Comparison of ENCODE assay signal across 8 mouse cellular contexts in genomic region chr13:112755507-112756010, GRCm38 (mm10). TPM values are rescaled to one million over a fixed set of nuclear protein-coding genes. Genes with fewer than 3 reads are reported as not detected.
DNase-seq lines count a peak whose midpoint lies in the region; ATAC-seq lines count a peak whose summit lies in the region.

No protein-coding gene starts in this region.

- H3K36me3 ChIP-seq in heart, embryonic 15.5 days: no peaks in the 10 kb centered on the region

- peak; percentile 47 for DNase-seq in gastrocnemius, adult 18-20 months (ENCODE audit: low spot score)
- no peak for DNase-seq in gastrocnemius, postnatal 36 days
- DNase-seq in R1 (ENCODE audit: low read depth, low spot score): peak; percentile 66
- DNase-seq in lung, postnatal 10 days: peak; percentile 75
- no peak for DNase-seq in thymus, postnatal 10 days (ENCODE audit: low spot score in 2 of 2)
- no peak for DNase-seq in urinary bladder, postnatal 36 days (ENCODE audit: low spot score in 2 of 2)
- DNase-seq in ovary, postnatal 10 days (ENCODE audit: low spot score): no peak

- H3K4me3 ChIP-seq in heart, embryonic 15.5 days: no peak overlapping the region

- H3K9ac ChIP-seq in heart, embryonic 15.5 days: no peak overlapping the region

- 36% methylated on average over 11 of the region's 11 CpGs for WGBS in heart, embryonic 15.5 days

- H3K9me3 ChIP-seq in heart, embryonic 15.5 days (replicated peaks): no peaks in the 10 kb centered on the region

- H3K4me2 ChIP-seq in heart, embryonic 15.5 days: peak overlapping the region; percentile 39

- intact Hi-C loops in gastrocnemius, postnatal 36 days (cut with DNase I): no loop called here

- peak overlapping the region; percentile 80 for H3K27ac ChIP-seq in heart, embryonic 15.5 days

- H3K27me3 ChIP-seq in heart, embryonic 15.5 days: no peaks in the 10 kb centered on the region

- ATAC-seq in heart, embryonic 15.5 days (replicated peaks; ENCODE audit: insufficient number of reproducible peaks, insufficient read depth, low FRiP score, low read depth): peak; percentile 15; the same call in 1 of the 2 replicates

- peaks cover 38% of the 10 kb centered on the region for H3K4me1 ChIP-seq in heart, embryonic 15.5 days (replicated peaks)

RNA-seq across cellular contexts. Expression of gene Plpp1, which starts 45.0 kb away (rescaled TPM):
- 10 to 100 TPM; 34.2 to 53.9 TPM for total RNA-seq in gastrocnemius, adult 18-20 months (2021)
- total RNA-seq in gastrocnemius, postnatal 36 days (2021): 10 to 100 TPM; 34.2 to 42.7 TPM
- polyA plus RNA-seq in heart, embryonic 15.5 days (2015; fragmentation: Nextera tagmentation; extraction: Ambion mirVana): 54.1 and 61.2 TPM in 2 replicates

Comparison
In these comparisons a context has a peak if more than half of its experiments do, and no peak if none do; other contexts are left out.
1. DNase-seq: peak in gastrocnemius, adult 18-20 months (single experiment), R1 (single experiment) and lung, postnatal 10 days (single experiment); none in gastrocnemius, postnatal 36 days (0 of 2), thymus, postnatal 10 days (0 of 2), urinary bladder, postnatal 36 days (0 of 2) and ovary, postnatal 10 days (single experiment).